Mouse (Mus musculus) gastrocnemius, postnatal 14 days (tissue): ENCODE measurements around the gene Stat5b. TPM values are rescaled to one million over a fixed set of nuclear protein-coding genes. Genes with fewer than 3 reads are reported as not detected.

Experiments used
- DNase-seq: peaks from one replicate; pipeline ENCODE4 v3.0.0; 2021; ENCODE audit warnings: mixed read lengths
- intact Hi-C: fragments of 180-260 bp; cut with DNase I; formaldehyde crosslinking; loops from one replicate; pipeline ENCODE4 v1.15.1; 2025; ENCODE audit warnings: low total_unique reads
- total RNA-seq, 2 experiments: library from RNA; stranded (reverse); gene quantifications; 2 replicates each; pipeline ENCODE4 v1.2.3; 2021

Gene Stat5b
- total RNA-seq, 2 experiments from 2014 or later: 100.0 to 110 TPM

DNA sequence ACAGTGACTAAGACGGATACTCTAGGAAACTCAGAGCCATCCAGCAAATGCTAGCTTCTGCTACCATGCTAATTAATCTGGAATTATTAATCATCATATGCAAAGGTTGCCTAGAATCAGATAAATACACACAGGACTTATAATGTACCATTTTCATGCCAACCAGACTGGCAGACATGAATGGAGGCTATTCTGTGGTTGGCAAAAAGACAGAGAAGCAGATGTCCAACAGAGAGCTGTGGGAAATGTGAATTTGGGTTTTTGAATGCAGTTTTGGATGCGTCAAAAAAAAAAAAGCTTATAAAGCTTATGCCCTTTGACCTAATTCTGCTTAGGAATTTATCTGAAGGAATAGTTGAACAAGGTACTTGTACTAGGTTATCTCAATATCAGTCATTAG, 64.8 kb downstream of the Stat5b start:
- intact Hi-C loops: no loop called here
- no peak for DNase-seq

DNA sequence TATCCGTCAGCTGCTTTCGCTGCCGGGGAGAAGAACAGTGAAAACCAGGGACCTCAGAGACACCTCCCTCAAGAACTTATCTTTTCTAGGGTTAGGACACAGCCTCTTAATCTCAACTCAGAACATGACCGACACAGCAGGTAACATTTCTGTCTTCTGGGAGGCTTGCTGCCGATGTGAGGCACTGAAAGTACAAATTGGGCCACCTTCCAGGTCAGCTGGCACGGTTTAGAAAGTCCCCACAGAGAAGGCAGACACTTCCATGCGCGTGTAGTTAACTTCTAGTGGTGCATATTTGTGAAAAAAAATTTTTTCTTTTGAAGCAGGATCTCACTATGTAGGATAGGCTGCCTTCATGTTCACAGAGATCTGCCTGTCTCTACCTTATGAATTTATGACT, 66.2 kb downstream of the Stat5b start:
- DNase-seq: no peak
- intact Hi-C loops: no loop called here

DNA sequence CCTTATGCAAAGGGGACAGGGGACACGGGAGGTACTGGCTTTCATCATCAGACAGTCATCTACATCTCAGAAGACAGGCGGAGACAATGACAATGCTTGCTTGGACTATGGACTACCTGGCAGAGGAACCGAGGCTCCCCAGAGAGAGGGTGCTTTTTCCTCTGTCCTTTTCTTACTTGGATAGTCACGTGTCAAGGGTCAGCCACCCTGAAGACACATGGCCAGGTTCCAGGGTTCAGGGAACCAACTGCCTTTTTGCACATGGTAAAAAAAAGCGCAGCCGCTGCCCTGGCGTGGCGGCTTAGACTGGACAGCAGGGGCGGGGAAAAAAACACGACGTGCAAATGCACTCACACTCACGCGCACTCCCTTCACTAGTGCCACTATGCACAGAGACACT, 68.0 kb downstream of the Stat5b start:
- no peak for DNase-seq
- intact Hi-C loops: no loop called here

DNA sequence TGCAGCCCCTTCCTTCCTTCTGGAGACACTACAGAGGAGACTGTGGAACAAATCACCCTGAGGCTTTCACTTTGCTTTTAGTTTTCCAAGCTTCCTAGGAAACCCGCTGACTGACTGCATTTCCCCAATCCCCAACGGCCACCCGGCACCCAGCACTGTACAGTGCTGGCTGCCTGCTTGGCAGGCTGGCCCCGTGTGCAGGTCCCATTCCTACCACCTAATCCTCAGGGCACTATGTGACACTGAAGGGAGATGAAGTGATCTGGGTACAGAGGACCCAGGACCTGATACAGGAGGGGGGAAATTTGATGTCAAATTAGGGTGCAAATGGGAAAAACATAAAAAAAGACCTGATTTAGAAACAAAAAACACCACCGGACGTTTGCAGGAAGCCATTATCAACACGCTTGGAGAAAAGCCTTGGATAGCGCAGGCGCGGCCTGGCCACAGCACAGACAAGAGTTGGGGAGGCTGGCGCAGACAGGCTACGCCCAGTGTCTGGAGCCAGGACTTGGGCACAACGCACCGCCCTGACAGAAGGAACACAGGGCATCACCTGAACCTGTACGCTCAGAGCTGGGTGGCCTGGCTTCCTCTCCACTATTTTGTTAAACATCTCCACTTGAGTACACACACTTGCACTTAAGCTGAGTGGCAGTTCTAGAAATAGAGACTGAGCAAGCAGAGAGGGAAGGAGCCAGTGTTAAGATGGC, 68.6 kb downstream of the Stat5b start:
- DNase-seq: no peak
- intact Hi-C loops: no loop called here

DNA sequence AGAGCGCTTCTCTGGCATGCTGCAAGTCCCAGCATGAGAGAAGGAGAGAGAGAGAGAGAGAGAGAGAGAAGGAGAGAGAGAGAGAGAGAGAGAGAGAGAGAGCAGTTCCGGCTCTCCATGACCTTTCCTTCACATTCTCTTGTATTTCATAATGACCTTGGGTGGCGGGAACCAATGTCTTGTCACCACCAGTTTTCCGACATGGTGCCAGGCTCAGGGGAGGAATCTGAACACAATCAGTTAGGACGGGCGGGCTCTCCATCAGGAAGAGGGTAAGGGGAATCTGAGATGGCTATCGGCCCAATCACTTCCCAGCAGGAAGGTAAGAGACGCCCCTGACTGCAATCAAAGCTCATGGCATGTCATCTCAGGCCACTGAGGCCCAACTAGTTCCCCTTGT, 70.3 kb downstream of the Stat5b start:
- intact Hi-C loops: no loop called here
- DNase-seq: no peak

DNA sequence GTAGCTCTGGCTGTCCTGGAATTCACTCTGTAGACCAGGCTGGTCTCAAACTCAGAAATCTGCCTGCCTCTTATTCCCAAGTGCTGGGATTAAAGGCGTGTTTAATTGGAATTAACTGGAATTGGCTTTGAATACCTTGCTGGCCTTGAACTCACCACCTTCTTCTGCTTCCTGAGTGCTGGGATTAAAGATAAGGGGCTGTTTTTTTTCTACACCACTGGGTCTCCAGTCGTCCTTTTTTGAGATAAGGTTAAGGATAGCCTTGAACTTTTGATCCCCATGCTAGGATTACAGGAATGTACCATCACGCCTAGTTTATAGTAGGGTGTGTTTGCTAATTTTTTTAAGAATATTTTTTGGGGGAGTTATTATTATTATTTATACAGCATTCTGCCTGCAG, 72.5 kb downstream of the Stat5b start:
- intact Hi-C loops: no loop called here
- no peak for DNase-seq

DNA sequence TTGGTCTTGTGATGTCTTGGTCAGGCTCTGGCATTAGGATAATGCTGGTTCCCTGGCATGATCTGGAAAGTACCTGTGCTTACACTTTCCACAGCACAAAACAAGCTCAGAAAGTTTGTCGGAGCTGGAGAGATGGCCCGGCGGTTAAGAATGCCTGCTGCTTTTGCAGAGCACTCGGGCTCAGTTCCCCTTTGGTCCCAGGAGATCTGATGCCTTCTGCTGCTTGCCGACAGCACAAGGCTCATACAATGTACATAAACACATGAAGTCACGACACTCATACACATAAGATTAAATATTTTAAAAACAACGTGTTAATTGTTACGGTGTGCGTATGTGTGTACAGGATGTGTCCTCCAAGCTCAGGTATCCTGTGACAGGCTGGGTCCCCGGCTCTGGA, 74.6 kb downstream of the Stat5b start:
- intact Hi-C loops: no loop called here
- no peak for DNase-seq

DNA sequence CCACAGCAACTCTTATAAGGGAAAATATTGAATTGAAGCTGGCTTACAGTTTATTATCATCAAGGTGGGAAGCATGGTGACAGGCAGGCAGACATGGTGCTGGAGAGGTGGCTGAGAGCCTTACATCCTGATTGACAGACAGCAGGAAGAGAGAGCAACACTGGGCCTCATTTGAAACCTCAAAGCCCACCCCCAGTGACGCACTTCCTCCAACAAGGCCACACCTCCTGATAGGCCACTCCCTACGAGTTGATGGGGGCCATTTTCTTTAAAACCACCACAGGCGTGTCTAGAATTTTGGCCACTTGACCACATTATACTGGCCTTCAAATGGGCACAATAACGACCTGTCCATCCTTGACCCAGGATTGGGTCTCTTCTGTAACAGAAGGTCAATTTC, 76.3 kb downstream of the Stat5b start:
- intact Hi-C loops: no loop called here
- no peak for DNase-seq

DNA sequence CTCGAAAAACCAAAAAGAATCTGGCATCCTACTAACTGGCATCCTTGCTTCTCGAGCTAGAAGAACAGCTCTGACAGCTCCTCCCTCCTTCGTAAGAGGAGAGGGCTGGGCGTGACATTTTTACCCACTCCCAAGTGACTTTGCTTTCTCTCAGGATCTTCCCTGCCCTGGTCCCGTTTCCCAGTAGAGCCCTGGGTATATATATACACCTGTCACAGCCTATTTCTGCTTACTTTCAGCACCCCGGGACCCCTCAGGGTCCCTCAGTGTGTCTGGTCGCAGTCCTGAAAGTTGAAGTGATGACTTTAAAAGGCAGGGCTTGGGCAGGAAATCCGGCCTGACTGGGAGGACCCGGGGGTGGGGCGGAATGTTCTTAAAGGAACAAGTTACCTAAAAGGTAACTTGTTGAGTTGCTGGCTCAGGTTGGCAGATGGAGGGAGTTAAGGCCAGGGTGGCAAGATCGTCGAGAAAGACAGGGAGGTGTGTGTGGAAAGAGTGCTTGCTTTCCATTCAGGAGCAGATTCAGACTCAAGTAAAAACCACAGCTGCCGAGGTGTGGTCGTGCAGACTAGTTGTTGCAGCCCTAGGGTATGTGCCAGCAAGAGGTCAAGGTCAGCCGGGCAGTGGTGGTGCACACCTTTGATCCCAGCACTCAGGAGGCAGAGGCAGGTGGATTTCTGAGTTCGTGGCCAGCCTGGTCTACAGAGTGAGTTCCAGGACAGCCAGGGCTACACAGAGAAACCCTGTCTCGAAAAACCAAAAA, 79.7 kb downstream of the Stat5b start, which contains the start of gene Ghdc:
Ghdc (minus strand) TSS at position 312 of the 763 bp plus-strand sequence.
- intact Hi-C loops: no loop called here
- peak; percentile 85 for DNase-seq

DNA sequence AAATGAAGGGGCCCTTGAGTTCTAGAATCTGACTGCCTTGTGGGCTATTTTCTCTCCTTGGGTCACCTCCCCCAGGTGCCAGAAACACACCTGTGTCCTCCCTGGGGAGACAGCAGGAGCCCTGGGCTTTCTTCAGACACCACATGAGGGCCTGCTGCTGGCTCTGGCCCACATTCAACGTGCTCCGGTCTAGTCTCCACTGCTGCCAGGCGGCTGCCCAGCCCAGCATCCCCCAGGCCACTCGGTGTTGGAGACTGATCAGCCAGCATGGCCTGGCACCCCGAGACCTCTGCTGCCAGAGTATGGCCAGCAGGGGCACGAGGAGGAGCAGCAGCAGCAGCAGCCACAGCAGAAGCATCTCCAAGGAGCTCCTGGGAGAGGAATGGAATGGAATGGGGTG, 80.5 kb downstream of the Stat5b start:
- DNase-seq: no peak
- intact Hi-C loops: no loop called here

DNA sequence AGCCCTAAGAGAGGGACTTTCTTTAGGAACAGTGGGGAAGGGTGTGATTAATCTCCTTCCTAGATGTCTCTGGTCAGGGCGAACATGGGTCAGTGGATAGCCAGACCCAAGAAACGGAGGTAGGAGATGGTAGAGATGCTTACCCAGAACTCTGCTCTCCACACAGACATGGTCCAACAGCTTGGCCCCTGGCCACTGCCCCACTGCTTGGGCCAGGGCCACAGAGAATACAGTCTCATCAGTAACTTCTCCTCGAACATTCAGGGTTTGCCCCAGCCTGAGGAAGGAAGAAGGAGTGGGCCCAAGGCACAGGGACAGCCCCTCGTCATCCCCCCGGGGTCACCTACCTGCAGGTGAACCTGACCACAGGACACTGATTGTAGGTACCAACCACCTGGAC, 82.7 kb downstream of the Stat5b start:
- intact Hi-C loops: no loop called here

DNA sequence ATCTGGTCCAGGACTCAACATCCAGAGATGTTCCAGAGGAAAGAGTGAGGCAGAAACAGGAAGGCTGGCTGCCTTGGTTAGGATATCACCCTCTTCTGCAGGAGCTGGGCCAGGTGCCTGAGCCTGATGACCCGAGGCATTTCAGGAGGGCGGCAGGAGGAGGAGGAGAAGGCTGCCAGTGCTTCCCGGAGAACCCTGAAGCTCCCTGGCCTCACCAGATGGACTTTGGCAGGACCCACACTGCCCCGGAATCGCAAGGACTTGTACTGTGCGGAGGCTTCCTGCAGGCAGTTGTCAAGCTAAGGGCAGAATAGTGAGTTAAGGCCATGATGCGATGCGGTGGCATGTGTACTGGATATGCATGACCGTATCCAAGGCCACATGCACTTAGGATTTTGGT, 83.8 kb downstream of the Stat5b start:
- intact Hi-C loops: no loop called here
- DNase-seq: no peak

More for the DNA sequence above, 82.7 kb downstream of the Stat5b start:
- no peak for DNase-seq

DNA sequence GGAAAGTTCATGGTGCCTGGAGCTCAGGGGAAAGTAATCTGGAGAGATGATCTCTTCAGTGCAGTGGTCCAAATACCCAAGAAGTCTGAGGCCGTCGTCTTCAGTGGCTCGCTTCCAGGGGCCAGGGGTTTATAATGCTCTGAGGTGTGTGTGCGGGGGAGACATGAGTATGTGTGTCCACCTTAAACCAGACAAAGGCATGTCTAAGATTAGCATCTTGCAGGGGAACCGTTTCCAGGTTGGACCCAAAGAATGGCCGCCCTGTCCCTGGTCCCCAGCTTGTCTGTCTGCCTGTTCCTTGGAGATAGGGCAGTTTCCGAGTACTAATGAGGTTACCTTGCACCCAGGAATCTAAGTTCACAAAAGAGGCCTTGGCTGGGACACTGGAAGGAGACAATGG, 87.7 kb downstream of the Stat5b start, which contains the start of gene Hcrt:
Hcrt (minus strand) TSS at position 101 of the 400 bp plus-strand sequence.
- intact Hi-C loops: no loop called here
- no peak for DNase-seq

DNA sequence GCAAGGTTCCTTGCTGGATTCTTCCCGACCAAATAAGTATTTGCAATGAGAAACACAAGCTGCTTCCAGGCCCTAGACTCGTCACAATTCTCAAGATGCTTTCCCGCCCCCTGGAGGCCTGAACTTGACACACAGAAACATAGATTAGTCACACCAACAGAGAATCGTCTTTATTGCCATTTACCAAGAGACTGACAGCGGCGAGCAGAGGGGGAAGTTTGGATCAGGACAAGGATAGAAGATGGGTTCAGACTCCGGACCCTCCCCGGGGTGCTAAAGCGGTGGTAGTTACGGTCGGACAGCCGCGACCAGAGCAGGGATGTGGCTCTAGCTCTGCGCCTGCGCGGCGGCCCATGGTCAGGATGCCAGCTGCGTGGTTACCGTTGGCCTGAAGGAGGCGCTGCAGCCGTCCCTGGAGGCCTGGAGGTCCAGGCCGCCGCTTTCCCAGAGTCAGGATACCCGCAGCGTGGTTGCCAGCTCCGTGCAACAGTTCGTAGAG, 88.9 kb downstream of the Stat5b start:
- DNase-seq: peak; percentile 89
- intact Hi-C loops: loop anchor here (2.0 kb wide), 1 partner anchor 47 kb away; no protein-coding TSS in a partner anchor

DNA sequence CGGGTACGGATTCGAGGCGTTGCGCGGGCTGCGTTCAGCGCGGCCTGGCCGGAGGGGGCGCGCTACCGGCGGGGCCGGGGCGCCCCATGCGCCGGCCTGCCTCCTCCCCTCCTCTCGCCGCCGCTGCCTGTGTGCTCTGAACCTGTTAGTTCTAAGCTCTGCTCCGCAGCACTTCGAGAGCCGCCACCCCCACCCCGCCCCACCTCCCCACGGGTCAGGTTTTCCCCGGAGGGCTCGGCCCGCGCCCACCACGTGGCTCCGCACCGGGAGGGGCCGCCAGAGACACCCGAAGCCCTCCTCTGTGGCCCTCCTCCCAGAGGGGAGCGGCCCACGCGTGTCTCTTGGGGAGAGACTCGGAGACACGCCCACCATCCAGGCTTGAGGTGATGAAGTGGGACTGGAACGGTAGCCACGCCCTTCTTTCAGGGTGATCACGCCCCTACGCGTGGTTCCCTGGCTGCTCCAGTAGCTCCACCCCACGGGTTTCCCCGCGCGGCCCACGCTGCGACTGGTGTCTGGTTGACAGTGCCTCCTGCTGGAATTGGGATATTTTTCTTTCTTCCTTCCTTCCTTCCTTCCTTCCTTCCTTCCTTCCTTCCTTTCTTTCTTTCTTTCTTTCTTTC, 90.8 kb downstream of the Stat5b start, which contains the start of gene Kcnh4:
Kcnh4 (minus strand) TSS at position 332 of the 623 bp plus-strand sequence.
- intact Hi-C loops: loop anchor here (2.0 kb wide), 1 partner anchor 45 kb away; no protein-coding TSS in a partner anchor
- peak; percentile 46 for DNase-seq

DNA sequence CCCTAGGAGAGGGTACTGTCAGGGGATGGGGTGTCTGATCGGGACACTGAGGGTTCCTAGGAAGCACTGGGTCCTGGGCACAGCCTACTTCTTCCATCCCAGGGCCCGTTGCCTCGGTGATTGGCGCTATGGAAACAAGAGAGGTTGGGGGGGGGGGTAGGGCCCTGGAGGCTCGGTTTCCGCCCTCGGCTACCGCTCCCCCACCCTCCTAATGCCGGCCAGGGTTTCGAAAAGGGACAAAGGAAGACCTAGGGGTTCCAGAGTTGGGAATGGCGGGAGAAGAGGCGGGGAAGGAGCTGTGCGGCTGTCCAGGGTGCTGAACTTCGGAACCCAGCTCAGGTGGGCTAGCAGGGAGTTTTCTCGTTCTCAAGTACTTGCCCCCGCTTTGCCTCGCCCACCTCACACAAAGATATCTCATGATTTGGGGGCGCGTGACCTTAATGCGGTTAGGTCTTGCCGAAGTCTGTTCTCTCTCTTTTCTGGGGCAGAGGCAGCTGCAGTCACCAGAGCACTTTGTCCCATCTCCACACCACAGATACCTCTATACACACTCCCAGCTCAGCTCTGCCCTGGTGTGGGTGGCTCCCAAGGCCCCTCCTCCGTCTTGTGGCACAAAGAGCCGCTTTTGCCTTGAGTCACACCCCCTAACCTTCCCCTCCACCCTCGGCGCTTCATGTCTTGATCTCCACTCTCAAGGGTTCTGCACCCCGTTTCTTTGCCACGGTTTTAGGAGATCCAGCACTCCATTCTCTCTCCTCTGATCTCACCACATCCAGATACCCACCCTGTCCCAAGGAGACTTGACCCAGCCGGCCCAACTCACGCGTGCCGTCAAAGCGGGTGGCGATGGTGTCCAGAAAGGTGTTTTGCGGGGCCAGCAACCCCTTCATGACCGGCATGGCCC, 91.6 kb downstream of the Stat5b start:
- peak; percentile 48 for DNase-seq
- intact Hi-C loops: no loop called here

DNA sequence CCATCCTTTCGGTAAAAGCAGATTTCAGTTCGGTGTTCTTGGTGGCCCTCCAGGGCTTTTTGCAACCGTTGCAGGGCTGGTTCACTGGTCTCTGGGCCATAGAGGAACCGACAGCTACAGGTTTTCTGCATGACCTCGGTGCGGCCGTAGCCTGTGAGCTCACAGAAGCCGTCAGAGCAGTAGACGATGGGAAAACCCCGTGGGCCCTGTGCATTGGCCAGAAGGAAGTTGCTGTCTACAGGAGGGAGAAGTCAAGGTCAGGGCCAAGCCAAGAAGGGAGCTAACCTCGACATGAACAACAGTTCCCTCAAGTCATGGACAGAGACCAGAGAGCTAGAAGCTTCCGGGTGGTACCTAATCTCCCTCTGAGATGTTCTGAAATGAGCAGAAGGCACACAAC, 93.0 kb downstream of the Stat5b start:
- intact Hi-C loops: no loop called here
- no peak for DNase-seq

DNA sequence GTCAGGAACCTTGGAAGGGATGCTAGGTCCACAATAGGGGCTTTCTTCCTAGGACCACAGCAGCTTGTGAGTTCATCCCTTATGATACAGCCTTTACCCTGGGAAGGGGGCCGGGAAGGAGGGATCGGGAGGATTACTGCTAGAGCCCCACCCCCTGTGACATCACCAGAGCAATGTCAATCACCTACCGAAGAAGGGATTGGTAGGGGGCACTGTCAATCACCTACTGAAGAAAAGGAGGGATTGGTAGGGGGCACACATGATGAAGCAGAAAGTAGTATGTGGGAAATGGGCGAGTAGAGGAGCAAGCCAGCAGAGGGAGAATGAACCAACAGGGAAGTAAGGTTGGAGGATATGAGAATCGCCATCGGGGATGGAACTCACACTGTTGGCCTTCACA, 94.0 kb downstream of the Stat5b start:
- intact Hi-C loops: no loop called here
- no peak for DNase-seq

DNA sequence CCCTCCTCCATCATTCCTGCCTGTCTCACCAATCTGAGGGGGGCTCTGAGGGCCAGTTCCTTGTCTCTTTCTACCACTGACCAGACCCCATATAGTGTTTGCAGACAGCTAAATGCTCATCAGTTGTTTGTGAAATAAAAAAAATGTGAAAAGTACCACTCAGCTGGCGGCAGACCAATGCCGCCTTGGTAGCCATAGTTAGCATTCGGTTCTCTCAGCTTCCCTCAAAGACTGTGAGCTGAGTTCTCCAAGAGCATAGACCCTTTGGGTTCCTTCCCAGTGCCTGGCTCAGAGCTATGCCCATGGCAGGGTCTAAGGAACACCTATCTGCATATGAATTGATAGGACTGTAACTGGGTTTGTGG, 95.8 kb downstream of the Stat5b start:
- DNase-seq: no peak
- intact Hi-C loops: no loop called here
